Mouse (Mus musculus) neural tube, embryonic 13.5 days (tissue): ENCODE measurements around the gene Sned1. TPM values are rescaled to one million over a fixed set of nuclear protein-coding genes. Genes with fewer than 3 reads are reported as not detected.
A peak's percentile ranks its signal among the peaks of the same experiment; 100 is the strongest.
"Not testable (repeated sequence)": the region's sequence is repeated elsewhere in the genome, so short reads cannot be mapped to it uniquely, and the experiment has no call there.

Experiments used
- ATAC-seq: fragments of 200-750 bp; cut with Nextera tagmentation; 2 replicates; pipeline ENCODE4 v1.8.0; 2017; ENCODE audit warnings: low read depth, mild to moderate bottlenecking, moderate TSS enrichment, moderate library complexity
- H3K27ac ChIP-seq: fragments of 300-500 bp; sonication (generic); replicated peaks from 2 replicates; pipeline ENCODE4 v1.5.1; 2015; ENCODE audit warnings: moderate library complexity, mild to moderate bottlenecking, inconsistent platforms
- H3K27me3 ChIP-seq: fragments of 300-500 bp; sonication (generic); 2 replicates; pipeline ENCODE4 v1.6.1; 2015; ENCODE audit warnings: mild to moderate bottlenecking, inconsistent platforms
- H3K36me3 ChIP-seq: fragments of 300-500 bp; sonication (generic); 2 replicates; pipeline ENCODE4 v1.6.1; 2015; ENCODE audit warnings: mild to moderate bottlenecking, inconsistent platforms
- H3K4me1 ChIP-seq: fragments of 300-500 bp; sonication (generic); replicated peaks from 2 replicates; pipeline ENCODE4 v1.6.1; 2015; ENCODE audit warnings: inconsistent platforms
- H3K4me2 ChIP-seq: fragments of 300-500 bp; sonication (generic); 2 replicates; pipeline ENCODE4 v1.6.1; 2015; ENCODE audit warnings: inconsistent platforms, mild to moderate bottlenecking, moderate library complexity
- H3K4me3 ChIP-seq: fragments of 300-500 bp; sonication (generic); 2 replicates; pipeline ENCODE4 v1.5.1; 2015; ENCODE audit warnings: mild to moderate bottlenecking, inconsistent platforms
- H3K9ac ChIP-seq: fragments of 300-500 bp; sonication (generic); 2 replicates; pipeline ENCODE4 v1.6.1; 2015; ENCODE audit warnings: moderate library complexity, mild to moderate bottlenecking, inconsistent platforms
- H3K9me3 ChIP-seq: fragments of 300-500 bp; sonication (generic); 2 replicates; pipeline ENCODE4 v1.6.1; 2016; ENCODE audit warnings: inconsistent platforms
- WGBS: fragments of 180-500 bp; shearing (Covaris S2); methylation state at CpG from one replicate; pipeline ENCODE4 v1.1.7; 2015; 5-methylcytosine and 5-hydroxymethylcytosine counted together
- polyA plus RNA-seq: library from polyadenylated mRNA; unstranded; fragments of >200 nt; fragmentation: Nextera tagmentation; extraction: Ambion mirVana; gene quantifications from 2 replicates; pipeline ENCODE4 v1.2.1, GENCODE M21; 2015

Sned1 gene
- polyA plus RNA-seq, result 10.2 and 11.5 TPM in 2 replicates

GRCm38 (mm10) chr1:93235576-93236544, at the start of gene Sned1:
Gene Sned1, plus strand, starts transcription at chr1:93235841.
- no peak within 1 kb of the TSS for H3K27ac ChIP-seq
- WGBS, result under 1% methylated on average over 94 of the region's 100 CpGs
- peak within 1 kb of the TSS; percentile 71 for H3K9ac ChIP-seq
- H3K4me2 ChIP-seq, result peak within 1 kb of the TSS; percentile 95
- no peaks in the 10 kb centered on the region for H3K9me3 ChIP-seq
- peak; percentile 77 for ATAC-seq
- peaks cover 20% of the 10 kb centered on the region for H3K4me1 ChIP-seq
- H3K27me3 ChIP-seq, result peaks cover 46% of the 10 kb centered on the region
- no peaks in the 10 kb centered on the region for H3K36me3 ChIP-seq
- peak within 1 kb of the TSS; percentile 54 for H3K4me3 ChIP-seq

GRCm38 (mm10) chr1:93190726-93191305, 44.8 kb upstream of the Sned1 start:
- H3K9me3 ChIP-seq, result no peaks in the 10 kb centered on the region
- no peak overlapping the region for H3K4me3 ChIP-seq
- H3K27ac ChIP-seq, result no peak overlapping the region
- 2% methylated on average over 11 of the region's 17 CpGs for WGBS
- H3K27me3 ChIP-seq, result peaks cover 24% of the 10 kb centered on the region
- H3K4me2 ChIP-seq, result no peak overlapping the region
- H3K4me1 ChIP-seq, result peaks cover 7% of the 10 kb centered on the region; the same call in 1 of the 2 replicates
- H3K36me3 ChIP-seq, result no peaks in the 10 kb centered on the region
- no peak for ATAC-seq
- H3K9ac ChIP-seq, result no peak overlapping the region

- no peak overlapping the region for H3K9ac ChIP-seq
These were observed 40.7 kb upstream of the Sned1 start for GRCm38 (mm10) chr1:93194961-93195360.

GRCm38 (mm10) chr1:93197454-93197853, 38.2 kb upstream of the Sned1 start:
- H3K27ac ChIP-seq, H3K4me2 ChIP-seq, H3K9ac ChIP-seq, H3K27me3 ChIP-seq, H3K36me3 ChIP-seq, H3K4me3 ChIP-seq, ATAC-seq, H3K9me3 ChIP-seq, H3K4me1 ChIP-seq: not testable (repeated sequence)
- 98% methylated on average over 2 of the region's 2 CpGs for WGBS

More at GRCm38 (mm10) chr1:93194961-93195360, 40.7 kb upstream of the Sned1 start:
- no peaks in the 10 kb centered on the region for H3K36me3 ChIP-seq
- peaks cover 7% of the 10 kb centered on the region; the same call in 1 of the 2 replicates for H3K4me1 ChIP-seq
- H3K4me2 ChIP-seq, result no peak overlapping the region
- H3K4me3 ChIP-seq, result no peak overlapping the region
- no peak for ATAC-seq
- WGBS, result 85% methylated on average over 3 of the region's 3 CpGs
- peaks cover 6% of the 10 kb centered on the region; the same call in 1 of the 2 replicates for H3K27me3 ChIP-seq
- no peaks in the 10 kb centered on the region for H3K9me3 ChIP-seq
- H3K27ac ChIP-seq, result no peak overlapping the region

GRCm38 (mm10) chr1:93197916-93198315, 37.7 kb upstream of the Sned1 start:
- no peaks in the 10 kb centered on the region for H3K36me3 ChIP-seq
- H3K9ac ChIP-seq, result no peak overlapping the region
- no peak overlapping the region for H3K4me2 ChIP-seq
- H3K27ac ChIP-seq, result no peak overlapping the region
- H3K27me3 ChIP-seq, result no peaks in the 10 kb centered on the region
- no peaks in the 10 kb centered on the region for H3K4me1 ChIP-seq
- H3K9me3 ChIP-seq, result no peaks in the 10 kb centered on the region
- ATAC-seq, result no peak
- WGBS, result 87% methylated on average over 3 of the region's 3 CpGs
- no peak overlapping the region for H3K4me3 ChIP-seq

GRCm38 (mm10) chr1:93206277-93206970, 29.2 kb upstream of the Sned1 start:
- 64% methylated on average over 12 of the region's 12 CpGs for WGBS
- peaks cover 22% of the 10 kb centered on the region for H3K4me1 ChIP-seq
- no peak overlapping the region for H3K4me2 ChIP-seq
- H3K27me3 ChIP-seq, result no peaks in the 10 kb centered on the region
- H3K27ac ChIP-seq, result no peak overlapping the region
- H3K36me3 ChIP-seq, result no peaks in the 10 kb centered on the region
- H3K9me3 ChIP-seq, result no peaks in the 10 kb centered on the region
- H3K4me3 ChIP-seq, result no peak overlapping the region
- H3K9ac ChIP-seq, result no peak overlapping the region
- no peak for ATAC-seq

- no peak overlapping the region for H3K4me2 ChIP-seq
- H3K4me3 ChIP-seq, result no peak overlapping the region
- no peaks in the 10 kb centered on the region for H3K36me3 ChIP-seq
- H3K4me1 ChIP-seq, result peaks cover 31% of the 10 kb centered on the region
- no peaks in the 10 kb centered on the region for H3K9me3 ChIP-seq
- no peak overlapping the region for H3K9ac ChIP-seq
- ATAC-seq, result no peak
- WGBS, result 86% methylated on average over 4 of the region's 4 CpGs
- no peaks in the 10 kb centered on the region for H3K27me3 ChIP-seq
- no peak overlapping the region for H3K27ac ChIP-seq
These were observed 28.0 kb upstream of the Sned1 start for GRCm38 (mm10) chr1:93207536-93208064.

GRCm38 (mm10) chr1:93210213-93210641, 25.4 kb upstream of the Sned1 start:
- H3K9me3 ChIP-seq, result no peaks in the 10 kb centered on the region
- 34% methylated on average over 9 of the region's 9 CpGs for WGBS
- H3K4me1 ChIP-seq, result peaks cover 38% of the 10 kb centered on the region
- no peak overlapping the region for H3K4me2 ChIP-seq
- no peak overlapping the region for H3K9ac ChIP-seq
- peak; percentile 75 for ATAC-seq
- peak overlapping the region; percentile 49 for H3K27ac ChIP-seq
- H3K27me3 ChIP-seq, result 0 out of 2 replicates have a peak, but pooled peaks cover 3% of the 10 kb centered on the region
- H3K4me3 ChIP-seq, result no peak overlapping the region
- no peaks in the 10 kb centered on the region for H3K36me3 ChIP-seq

GRCm38 (mm10) chr1:93211019-93211418, 24.6 kb upstream of the Sned1 start:
- Histone ChIP-seq H3K9ac (no peak overlapping the region), H3K9me3 (no peaks in the 10 kb centered on the region), H3K27me3 (0 out of 2 replicates have a peak, but pooled peaks cover 3% of the 10 kb centered on the region), H3K4me1 (peaks cover 38% of the 10 kb centered on the region), H3K4me2 (no peak overlapping the region), H3K36me3 (no peaks in the 10 kb centered on the region), H3K4me3 (no peak overlapping the region), H3K27ac (0 out of 2 replicates have a peak overlapping the region, but pooled peaks have one; percentile 49)
- 79% methylated on average over 11 of the region's 11 CpGs for WGBS
- ATAC-seq, result no peak

- no peak overlapping the region for H3K27ac ChIP-seq
- no peaks in the 10 kb centered on the region for H3K36me3 ChIP-seq
- H3K9me3 ChIP-seq, result no peaks in the 10 kb centered on the region
- H3K9ac ChIP-seq, result no peak overlapping the region
- no peak overlapping the region for H3K4me3 ChIP-seq
- 0 out of 2 replicates have a peak, but pooled peaks cover 3% of the 10 kb centered on the region for H3K27me3 ChIP-seq
- peaks cover 39% of the 10 kb centered on the region for H3K4me1 ChIP-seq
- WGBS, result 53% methylated on average over 10 of the region's 10 CpGs
- ATAC-seq, result no peak
- H3K4me2 ChIP-seq, result no peak overlapping the region
These were observed 24.0 kb upstream of the Sned1 start for GRCm38 (mm10) chr1:93211549-93212220.

- Histone ChIP-seq H3K9me3 (no peaks in the 10 kb centered on the region), H3K36me3 (no peaks in the 10 kb centered on the region), H3K27me3 (0 out of 2 replicates have a peak, but pooled peaks cover 3% of the 10 kb centered on the region), H3K9ac (no peak overlapping the region), H3K27ac (no peak overlapping the region), H3K4me2 (no peak overlapping the region), H3K4me3 (no peak overlapping the region), H3K4me1 (peaks cover 47% of the 10 kb centered on the region)
- ATAC-seq, result no peak
- WGBS, result 75% methylated on average over 7 of the region's 7 CpGs
These were observed 23.2 kb upstream of the Sned1 start for GRCm38 (mm10) chr1:93212441-93212840.
